Mouse (Mus musculus): ENCODE results near the gene Myh1.

- TF ChIP-seq CTCF (IDR thresholded peaks at IDR 0.05; ENCODE audit: low read depth), result no peak
- no peak for TF ChIP-seq EP300 (IDR thresholded peaks at IDR 0.05; ENCODE audit: low read depth)
Observed at GRCm38 (mm10) chr11:67153123-67153522, 46.7 kb upstream of the Myh1 start.
